Mouse (Mus musculus) CH12.LX (cell line): ENCODE measurements around the gene Aebp1. TPM values are rescaled to one million over a fixed set of nuclear protein-coding genes. Genes with fewer than 3 reads are reported as not detected.

Experiments
- DNase-seq: peaks from one replicate; pipeline ENCODE4 v3.0.0-alpha.2; 2013; ENCODE audit errors: extremely low read depth
- H3K27ac ChIP-seq: 2 replicates; pipeline ENCODE4 v1.5.1; 2012; ENCODE audit warnings: low read depth, mild to moderate bottlenecking, control low read depth, moderate library complexity; ENCODE audit not compliant: insufficient read depth
- H3K27me3 ChIP-seq: replicated peaks from 2 replicates; pipeline ENCODE3; 2012; ENCODE audit warnings: inconsistent platforms
- H3K36me3 ChIP-seq, 2 experiments: replicated peaks in 1 of 2; 2 replicates each; pipeline versions ENCODE3 to v1.6.1; 2012; ENCODE audit warnings: inconsistent platforms in 1 of 2, low read length in 1 of 2, mild to moderate bottlenecking in 1 of 2, mixed read lengths in 1 of 2, moderate library complexity in 1 of 2; ENCODE audit not compliant: control insufficient read depth in 1 of 2, insufficient read depth in 1 of 2
- H3K4me1 ChIP-seq, 2 experiments: 2 replicates each; pipeline ENCODE4 v1.6.1; 2012; ENCODE audit warnings: inconsistent platforms in 1 of 2, moderate library complexity in 1 of 2; ENCODE audit not compliant: insufficient read depth in 2 of 2, control insufficient read depth in 1 of 2
- H3K4me2 ChIP-seq: 2 replicates; pipeline ENCODE4 v1.6.1; 2012; ENCODE audit warnings: low read depth, mild to moderate bottlenecking, control low read depth; ENCODE audit not compliant: poor library complexity, insufficient read depth, severe bottlenecking
- H3K4me3 ChIP-seq, 3 experiments: fragments of 150-350 bp in 1 of 3; sonication (generic) in 1 of 3; replicated peaks in 1 of 3; 2 replicates each; pipeline versions ENCODE3 to v1.5.1; 2011 to 2012; ENCODE audit warnings: low read depth in 2 of 3, low read length in 2 of 3, mild to moderate bottlenecking in 2 of 3, moderate library complexity in 2 of 3, control low read depth in 1 of 3, improper control_type of control experiment in 1 of 3, inconsistent platforms in 1 of 3, mixed read lengths in 1 of 3; ENCODE audit not compliant: poor library complexity in 1 of 3
- H3K79me2 ChIP-seq: replicated peaks from 2 replicates; pipeline ENCODE4 v1.6.1; 2012; ENCODE audit warnings: mild to moderate bottlenecking, moderate library complexity; ENCODE audit not compliant: control insufficient read depth, poor library complexity, insufficient read depth, severe bottlenecking; ENCODE audit errors: extremely low read depth
- H3K9ac ChIP-seq: 2 replicates; pipeline ENCODE4 v1.6.1; 2012; ENCODE audit warnings: low read depth, mild to moderate bottlenecking, control low read depth, moderate library complexity; ENCODE audit not compliant: insufficient read depth
- H3K9me3 ChIP-seq: replicated peaks from 2 replicates; pipeline ENCODE3; 2012; ENCODE audit warnings: low read length, inconsistent platforms, mixed read lengths
- CHD1 ChIP-seq: IDR thresholded peaks from 2 replicates; pipeline ENCODE4 v1.6.1; 2012; ENCODE audit warnings: low read depth, low read length, improper control_type of control experiment, inconsistent platforms
- ELF1 ChIP-seq: IDR thresholded peaks from 2 replicates; pipeline ENCODE4 v1.6.1; 2014; ENCODE audit warnings: low read depth, mild to moderate bottlenecking, inconsistent platforms, low read length, improper control_type of control experiment
- EP300 ChIP-seq: IDR thresholded peaks from 2 replicates; pipeline ENCODE4 v1.6.1; 2011; ENCODE audit warnings: low read length, improper control_type of control experiment
- HCFC1 ChIP-seq: IDR thresholded peaks from 2 replicates; pipeline ENCODE4 v1.6.1; 2012; ENCODE audit warnings: low read depth, mild to moderate bottlenecking, inconsistent platforms, low read length, improper control_type of control experiment
- MAZ ChIP-seq: IDR thresholded peaks from 2 replicates; pipeline ENCODE4 v1.6.1; 2012; ENCODE audit warnings: low read depth, mild to moderate bottlenecking, inconsistent platforms, low read length, improper control_type of control experiment, moderate library complexity
- MEF2A ChIP-seq: IDR thresholded peaks from 2 replicates; pipeline ENCODE4 v1.6.1; 2014; ENCODE audit warnings: low read depth, mild to moderate bottlenecking, inconsistent platforms, low read length, improper control_type of control experiment, borderline replicate concordance
- NELFE ChIP-seq: IDR thresholded peaks from 2 replicates; pipeline ENCODE4 v1.6.1; 2011; ENCODE audit warnings: low read depth, low read length, improper control_type of control experiment
- POLR2A ChIP-seq: IDR thresholded peaks from 2 replicates; pipeline ENCODE4 v1.6.1; 2011; ENCODE audit warnings: low read depth, mild to moderate bottlenecking, improper control_type of control experiment, low read length
- POLR2AphosphoS2 ChIP-seq: IDR thresholded peaks from 2 replicates; pipeline ENCODE4 v1.6.1; 2011; ENCODE audit warnings: low read depth, low read length, improper control_type of control experiment
- RCOR1 ChIP-seq: conservative IDR thresholded peaks from 2 replicates; pipeline ENCODE4 v1.6.1; 2012; ENCODE audit warnings: low read depth, mild to moderate bottlenecking, inconsistent platforms, low read length, improper control_type of control experiment
- SIN3A ChIP-seq: IDR thresholded peaks from 2 replicates; pipeline ENCODE4 v1.6.1; 2012; ENCODE audit warnings: low read length, improper control_type of control experiment, inconsistent platforms
- SMC3 ChIP-seq: IDR thresholded peaks from 2 replicates; pipeline ENCODE4 v1.6.1; 2011; ENCODE audit warnings: low read depth, low read length, improper control_type of control experiment
- TBP ChIP-seq: conservative IDR thresholded peaks from 2 replicates; pipeline ENCODE4 v1.6.1; 2011; ENCODE audit warnings: low read depth, low read length, improper control_type of control experiment
- TCF12 ChIP-seq: IDR thresholded peaks from 2 replicates; pipeline ENCODE4 v1.6.1; 2014; ENCODE audit warnings: low read depth, mild to moderate bottlenecking, inconsistent platforms, low read length, improper control_type of control experiment
- ZMIZ1 ChIP-seq: IDR thresholded peaks from 2 replicates; pipeline ENCODE4 v1.6.1; 2012; ENCODE audit warnings: low read depth, mild to moderate bottlenecking, inconsistent platforms, low read length, improper control_type of control experiment
- ZNF384 ChIP-seq: IDR thresholded peaks from 2 replicates; pipeline ENCODE4 v1.6.1; 2012; ENCODE audit warnings: low read depth, low read length, improper control_type of control experiment, inconsistent platforms
- dilution Hi-C: fragments of 300-500 bp; cut with MboI; formaldehyde crosslinking; loops from 2 replicates; pipeline ENCODE4 v1.14.3; 2020; ENCODE audit warnings: low sequenced_read_pairs; ENCODE audit not compliant: extremely low pct_unique_long_range_greater_than_20kb, extremely low pct_ligation_motif_present
- in situ Hi-C: fragments of 300-500 bp; cut with MboI; formaldehyde crosslinking; loops from 3 replicates; pipeline ENCODE4 v1.14.3; 2019; ENCODE audit warnings: low sequenced_read_pairs, low pct_ligation_motif_present, low pct_unique_long_range_greater_than_20kb, mixed read lengths
- polyA plus RNA-seq: library from polyadenylated mRNA; unstranded; fragments of >175 nt; gene quantifications from 2 replicates; pipeline ENCODE4 v1.2.1, GENCODE M21; 2012; ENCODE audit warnings: low read depth; ENCODE audit not compliant: insufficient read length
- total RNA-seq, 2 experiments: library from RNA; depleted of rRNA; stranded (reverse); fragments of 300-350 nt in 1 of 2; fragments of >200 nt in 1 of 2; gene quantifications; 2 replicates each; pipeline ENCODE4 v1.2.3; 2012 to 2014

Aebp1 gene
- total and polyA plus RNA-seq, 3 experiments: 0.34 to 1.4 TPM; not detected in 1

- peak; percentile 71; the same call in 1 of the 2 replicates for TF ChIP-seq MEF2A
These were observed 24.2 kb upstream of the Aebp1 start, which contains the start of gene Polm (continued) for GRCm38 (mm10) chr11:5837251-5838246.

GRCm38 (mm10) chr11:5840346-5840745, 21.4 kb upstream of the Aebp1 start:
- no peak overlapping the region for H3K9ac ChIP-seq
- H3K27me3 ChIP-seq: peaks cover under 1% of the 10 kb centered on the region
- no peak for DNase-seq
- no peak overlapping the region for H3K4me3 ChIP-seq
- in situ Hi-C loops: no loop called here
- dilution Hi-C loops: no loop called here
- peaks cover 6 to 29% of the 10 kb centered on the region in 2 experiments; a peak in 3 of 4 replicates for H3K4me1 ChIP-seq
- H3K9me3 ChIP-seq: peaks cover 43% of the 10 kb centered on the region
- no peak overlapping the region for H3K27ac ChIP-seq
- peaks cover 2 to 4% of the 10 kb centered on the region in 2 experiments for H3K36me3 ChIP-seq
- H3K79me2 ChIP-seq: no peaks in the 10 kb centered on the region
- no peak overlapping the region for H3K4me2 ChIP-seq
- no peak for TF ChIP-seq ZNF384
- TF ChIP-seq ELF1: no peak
- no peak for TF ChIP-seq CHD1
- no peak for TF ChIP-seq TBP
- no peak for TF ChIP-seq RCOR1
- no peak for TF ChIP-seq POLR2AphosphoS2
- no peak for TF ChIP-seq POLR2A
- no peak for TF ChIP-seq EP300
- no peak for TF ChIP-seq NELFE
- TF ChIP-seq MAZ: no peak
- TF ChIP-seq, all 38 proteins: peak for 0

DNA sequence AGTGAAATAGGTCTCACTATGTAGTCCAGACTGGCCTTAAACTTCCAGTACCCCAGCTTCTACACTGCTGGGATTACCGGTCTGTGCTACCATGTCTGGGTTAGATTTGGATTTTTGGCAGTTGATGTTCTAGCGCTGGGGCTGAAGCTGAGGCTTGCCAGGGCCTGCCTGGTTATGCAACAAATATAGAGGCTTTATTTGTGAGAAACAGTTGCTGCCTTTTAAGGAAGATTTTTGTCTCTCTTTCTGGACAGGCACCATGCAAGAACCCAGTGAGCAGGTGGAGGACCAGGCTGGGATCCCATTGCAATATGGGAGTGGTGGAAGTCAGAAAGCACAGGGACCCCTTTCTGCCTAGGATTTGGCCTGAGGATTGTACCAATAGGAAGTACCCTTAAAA, 20.0 kb upstream of the Aebp1 start:
- Histone ChIP-seq H3K4me1 (peaks cover 0 to 15% of the 10 kb centered on the region in 2 experiments; a peak in 2 of 4 replicates), H3K9me3 (peaks cover 57% of the 10 kb centered on the region), H3K36me3 (no peaks in the 10 kb centered on the region), H3K4me3 (no peak overlapping the region), H3K9ac (no peak overlapping the region), H3K27me3 (peaks cover 11% of the 10 kb centered on the region), H3K4me2 (no peak overlapping the region), H3K27ac (no peak overlapping the region), H3K79me2 (no peaks in the 10 kb centered on the region)
- no peak for TF ChIP-seq SMC3
- no peak for TF ChIP-seq SIN3A
- no peak for TF ChIP-seq ZMIZ1
- no peak for TF ChIP-seq TCF12
- TF ChIP-seq HCFC1: no peak
- in situ Hi-C loops: no loop called here
- DNase-seq: no peak
- dilution Hi-C loops: no loop called here
